Mouse (Mus musculus) kidney, adult 2 months (tissue): ENCODE data around the gene Vps33a. TPM values are rescaled to one million over a fixed set of nuclear protein-coding genes. Genes with fewer than 3 reads are reported as not detected.

Experiments used
- DNase-seq: peaks from one replicate; pipeline ENCODE4 v3.0.0; 2021
- H3K27ac ChIP-seq: fragments of 200-500 bp; 2 replicates; pipeline ENCODE4 v1.5.1; 2012; ENCODE audit warnings: low read depth, low read length, control low read depth, inconsistent platforms; ENCODE audit not compliant: insufficient read depth
- H3K27me3 ChIP-seq: fragments of 200-500 bp; replicated peaks from 2 replicates; pipeline ENCODE4 v1.6.1; 2012; ENCODE audit warnings: mild to moderate bottlenecking, moderate library complexity, low read length, inconsistent platforms; ENCODE audit not compliant: control insufficient read depth, insufficient read depth
- H3K36me3 ChIP-seq: fragments of 200-500 bp; 2 replicates; pipeline ENCODE4 v1.6.1; 2012; ENCODE audit warnings: mild to moderate bottlenecking, moderate library complexity, low read length, inconsistent platforms; ENCODE audit not compliant: control insufficient read depth, insufficient read depth
- H3K4me1 ChIP-seq: fragments of 200-500 bp; 2 replicates; pipeline ENCODE4 v1.6.1; 2011; ENCODE audit warnings: low read length; ENCODE audit not compliant: control insufficient read depth, insufficient read depth
- H3K4me3 ChIP-seq: fragments of 200-500 bp; 2 replicates; pipeline ENCODE4 v1.5.1; 2011; ENCODE audit warnings: mild to moderate bottlenecking, low read depth, low read length, control low read depth; ENCODE audit not compliant: insufficient read depth
- CTCF ChIP-seq: fragments of 200-500 bp; conservative IDR thresholded peaks from 2 replicates; pipeline ENCODE4 v1.5.1; 2011; ENCODE audit warnings: low read depth, mild to moderate bottlenecking, control low read depth, low read length, moderate library complexity, mixed read lengths; ENCODE audit not compliant: insufficient read depth, insufficient read length
- POLR2A ChIP-seq: fragments of 200-500 bp; IDR thresholded peaks from one replicate; pipeline ENCODE4 v1.6.1; 2011; ENCODE audit warnings: low read depth, low read length, control low read depth
- WGBS: fragments of 180-500 bp; shearing (Covaris S2); methylation state at CpG from one replicate; pipeline ENCODE4 v1.1.7; 2018; 5-methylcytosine and 5-hydroxymethylcytosine counted together
- polyA plus RNA-seq: library from polyadenylated mRNA; depleted of rRNA; stranded (reverse); fragments of >200 nt; gene quantifications from 2 replicates; pipeline ENCODE4 v1.2.3, GENCODE M21; 2012

Gene Vps33a
- polyA plus RNA-seq, 1 experiment, result 24.1 TPM

DNA sequence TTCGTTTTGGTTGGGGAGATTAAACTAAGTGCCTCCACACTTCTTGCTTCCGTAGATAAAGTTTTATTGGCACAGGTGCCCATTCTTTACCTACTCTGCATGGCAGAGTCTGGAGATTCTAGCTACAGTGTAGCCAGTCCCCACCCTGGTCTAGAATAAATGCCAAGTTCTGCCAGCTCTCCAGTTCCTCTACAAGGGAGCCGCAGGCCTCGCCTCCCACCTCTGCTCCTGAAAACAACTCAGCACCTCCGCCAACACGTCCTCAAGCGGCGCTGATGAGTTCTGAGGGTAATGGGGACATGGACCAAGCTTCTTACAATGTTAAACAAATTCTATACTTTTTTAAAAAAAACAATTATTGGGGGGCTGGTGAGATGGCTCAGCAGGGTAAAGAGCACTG lies 13.2 kb downstream of the Vps33a start:
- H3K4me3 ChIP-seq, result no peak overlapping the region
- TF ChIP-seq CTCF (no peak), POLR2A (no peak)
- no peaks in the 10 kb centered on the region for H3K27me3 ChIP-seq
- 93% methylated on average over 8 of the region's 8 CpGs for WGBS
- H3K27ac ChIP-seq, result no peak overlapping the region
- DNase-seq, result no peak
- H3K4me1 ChIP-seq, result no peaks in the 10 kb centered on the region
- peaks cover 6% of the 10 kb centered on the region for H3K36me3 ChIP-seq

GRCm38 (mm10) chr5:123556451-123556850 lies 16.4 kb downstream of the Vps33a start:
- H3K4me1 ChIP-seq, result no peaks in the 10 kb centered on the region
- WGBS, result 36% methylated on average over 2 of the region's 2 CpGs
- peak; percentile 90 for DNase-seq
- peaks cover 4% of the 10 kb centered on the region; the same call in 1 of the 2 replicates for H3K36me3 ChIP-seq
- TF ChIP-seq CTCF (no peak), POLR2A (no peak)
- no peak overlapping the region for H3K27ac ChIP-seq
- H3K4me3 ChIP-seq, result no peak overlapping the region
- no peaks in the 10 kb centered on the region for H3K27me3 ChIP-seq

- Histone ChIP-seq H3K4me1 (no peaks in the 10 kb centered on the region), H3K36me3 (peaks cover 3% of the 10 kb centered on the region; the same call in 1 of the 2 replicates), H3K4me3 (no peak overlapping the region), H3K27me3 (no peaks in the 10 kb centered on the region), H3K27ac (no peak overlapping the region)
- no peak for DNase-seq
- TF ChIP-seq CTCF, result no peak
- no peak for TF ChIP-seq POLR2A
- 94% methylated on average over 7 of the region's 7 CpGs for WGBS
Measured at GRCm38 (mm10) chr5:123555693-123556092, 17.1 kb downstream of the Vps33a start.

GRCm38 (mm10) chr5:123533801-123534200 lies 39.0 kb downstream of the Vps33a start:
- Histone ChIP-seq H3K4me3 (no peak overlapping the region), H3K27me3 (no peaks in the 10 kb centered on the region), H3K4me1 (no peaks in the 10 kb centered on the region), H3K27ac (no peak overlapping the region), H3K36me3 (no peaks in the 10 kb centered on the region; the same call in none of the 2 replicates)
- no peak for DNase-seq
- WGBS, result 91% methylated on average over 10 of the region's 10 CpGs
- no peak for TF ChIP-seq POLR2A
- TF ChIP-seq CTCF, result no peak

DNA sequence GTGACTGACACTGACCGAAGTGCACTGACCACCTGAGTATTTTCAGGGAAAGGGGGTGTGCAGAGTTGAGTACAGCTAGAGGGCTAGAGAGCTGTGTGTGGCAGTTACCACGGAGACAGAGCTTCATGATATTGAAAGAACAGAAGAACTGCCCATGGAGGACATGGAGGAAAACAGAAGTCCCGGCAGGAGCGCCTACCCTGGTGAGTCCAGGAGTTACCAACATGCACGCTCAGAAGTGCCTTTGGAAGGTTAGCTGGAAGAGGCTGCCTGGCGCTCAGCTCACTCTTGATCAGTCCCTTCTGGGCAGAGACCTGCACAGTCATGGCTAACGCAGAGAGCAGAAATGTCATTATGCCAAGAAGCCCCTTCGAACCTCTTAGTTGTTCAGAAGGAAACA lies 42.8 kb downstream of the Vps33a start:
- no peak for TF ChIP-seq POLR2A
- TF ChIP-seq CTCF, result no peak
- no peak for DNase-seq
- Histone ChIP-seq H3K27me3 (no peaks in the 10 kb centered on the region), H3K4me1 (no peaks in the 10 kb centered on the region), H3K27ac (no peak overlapping the region), H3K4me3 (no peak overlapping the region), H3K36me3 (no peaks in the 10 kb centered on the region; the same call in 1 of the 2 replicates)
- 89% methylated on average over 8 of the region's 8 CpGs for WGBS

DNA sequence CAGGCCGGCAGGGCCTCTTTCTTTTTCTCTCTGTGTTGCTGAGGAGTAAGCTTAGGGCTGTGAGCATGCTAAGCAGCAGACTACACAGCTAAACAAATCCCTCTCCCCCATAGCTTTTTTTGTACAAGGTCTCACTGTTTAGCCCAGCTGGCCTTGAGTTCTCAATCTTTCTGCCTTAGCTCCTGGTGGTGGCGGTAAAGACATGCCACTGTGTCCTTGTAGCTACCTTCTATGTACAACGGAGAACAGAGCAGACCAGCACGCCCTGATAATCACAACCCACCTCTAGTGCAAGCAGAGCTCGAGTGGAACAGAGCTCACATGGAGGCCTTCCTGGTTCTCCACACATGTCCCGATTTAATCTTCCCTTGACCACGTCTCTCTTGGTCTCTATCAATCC lies 44.2 kb downstream of the Vps33a start:
- no peaks in the 10 kb centered on the region for H3K4me1 ChIP-seq
- TF ChIP-seq POLR2A, result no peak
- TF ChIP-seq CTCF, result no peak
- H3K36me3 ChIP-seq, result no peaks in the 10 kb centered on the region; the same call in 1 of the 2 replicates
- no peak for DNase-seq
- H3K27me3 ChIP-seq, result no peaks in the 10 kb centered on the region
- 74% methylated on average over 7 of the region's 7 CpGs for WGBS
- no peak overlapping the region for H3K27ac ChIP-seq
- no peak overlapping the region for H3K4me3 ChIP-seq

DNA sequence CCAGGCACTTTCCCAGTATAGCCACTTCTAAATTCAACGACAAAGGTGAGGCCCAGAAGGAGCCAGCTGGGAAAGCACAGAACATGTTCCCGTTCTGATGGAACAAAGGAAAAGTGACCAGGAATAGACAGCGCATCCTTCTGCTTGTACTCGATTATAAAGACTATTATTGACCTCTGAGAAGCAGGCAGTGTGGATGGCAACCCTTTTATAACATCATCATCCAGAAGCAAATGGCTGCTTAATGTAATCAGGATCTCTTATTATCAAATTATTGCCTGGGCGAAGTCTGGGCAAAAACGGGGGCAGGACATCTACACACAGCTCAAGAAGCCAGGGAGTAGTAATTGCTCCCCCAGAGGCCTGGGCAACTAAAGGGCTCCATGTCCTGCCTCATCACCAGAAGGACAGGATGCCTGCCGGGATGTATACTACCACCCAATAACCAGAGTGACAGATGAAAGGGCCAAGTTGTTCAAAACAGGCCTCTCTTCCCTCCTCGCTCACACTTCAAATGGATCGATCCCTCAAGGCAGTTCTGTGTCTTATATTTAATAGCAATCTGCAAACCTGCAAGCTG lies 46.8 kb downstream of the Vps33a start:
- no peaks in the 10 kb centered on the region; the same call in 1 of the 2 replicates for H3K36me3 ChIP-seq
- no peaks in the 10 kb centered on the region for H3K4me1 ChIP-seq
- no peaks in the 10 kb centered on the region for H3K27me3 ChIP-seq
- DNase-seq, result no peak
- TF ChIP-seq CTCF, result no peak
- TF ChIP-seq POLR2A, result no peak
- no peak overlapping the region for H3K27ac ChIP-seq
- 93% methylated on average over 9 of the region's 9 CpGs for WGBS
- no peak overlapping the region for H3K4me3 ChIP-seq

GRCm38 (mm10) chr5:123525281-123525680 lies 47.6 kb downstream of the Vps33a start, which contains the start of gene Gm49027:
TSS of gene Gm49027 (minus strand) at chr5:123525488.
- H3K4me1 ChIP-seq, result no peaks in the 10 kb centered on the region
- 92% methylated on average over 7 of the region's 7 CpGs for WGBS
- peak within 1 kb of the TSS; percentile 86 for H3K4me3 ChIP-seq
- H3K27me3 ChIP-seq, result no peaks in the 10 kb centered on the region
- DNase-seq, result no peak
- H3K36me3 ChIP-seq, result no peaks in the 10 kb centered on the region
- H3K27ac ChIP-seq, result no peak within 1 kb of the TSS
- no peak for TF ChIP-seq POLR2A
- TF ChIP-seq CTCF, result no peak
